Mouse (Mus musculus): ENCODE data around the gene Tubd1. TPM values are rescaled to one million over a fixed set of nuclear protein-coding genes. Genes with fewer than 3 reads are reported as not detected.

The Tubd1 gene
- total RNA-seq, 2 experiments from 2014 or later: 5.3 to 6.8 TPM

- no peak for DNase-seq (ENCODE audit: extremely low spot score in 1 of 2, low spot score in 2 of 2)
- intact Hi-C loops (cut with DNase I): no loop called here
- TF ChIP-seq CTCF (IDR thresholded peaks at IDR 0.05): no peak
- H3K27ac ChIP-seq: no peak overlapping the region; the same call in 1 of the 2 replicates
- no peak overlapping the region for H3K4me3 ChIP-seq
Measured at GRCm38 (mm10) chr11:86580319-86581113, 35.7 kb downstream of the Tubd1 start.

DNA sequence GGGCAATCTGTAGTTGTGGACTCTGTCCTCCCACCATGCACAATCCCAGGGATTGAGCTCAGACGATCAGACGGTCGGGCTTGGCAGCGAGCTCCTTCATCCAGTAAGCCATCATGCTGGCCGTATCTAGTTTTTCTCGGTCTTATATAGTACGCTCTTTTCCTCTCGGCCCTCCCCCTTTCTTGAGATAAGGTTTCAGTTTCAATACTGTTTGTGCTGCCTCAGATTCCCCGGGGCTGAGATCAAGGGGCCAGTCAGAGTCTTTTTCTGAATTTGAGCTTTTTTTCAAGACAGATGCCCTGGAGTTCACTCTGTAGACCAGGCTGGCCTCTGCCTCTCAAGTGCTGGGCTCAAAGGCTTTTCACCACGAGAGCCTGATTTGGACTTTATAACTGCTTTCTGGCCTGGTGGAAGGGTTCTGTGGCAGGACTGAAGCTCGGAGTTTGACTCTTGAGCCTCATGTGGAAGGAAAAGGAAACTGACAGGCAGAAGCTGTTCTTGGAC lies 36.5 kb downstream of the Tubd1 start:
- Histone ChIP-seq H3K4me3 (peak overlapping the region; percentile 15; the same call in 1 of the 2 replicates), H3K27ac (peak overlapping the region; percentile 75)
- no peak for DNase-seq (ENCODE audit: extremely low spot score in 1 of 2, low spot score in 2 of 2)
- intact Hi-C loops (cut with DNase I): no loop called here
- TF ChIP-seq CTCF (IDR thresholded peaks at IDR 0.05): no peak; the same call in 1 of the 2 replicates

DNA sequence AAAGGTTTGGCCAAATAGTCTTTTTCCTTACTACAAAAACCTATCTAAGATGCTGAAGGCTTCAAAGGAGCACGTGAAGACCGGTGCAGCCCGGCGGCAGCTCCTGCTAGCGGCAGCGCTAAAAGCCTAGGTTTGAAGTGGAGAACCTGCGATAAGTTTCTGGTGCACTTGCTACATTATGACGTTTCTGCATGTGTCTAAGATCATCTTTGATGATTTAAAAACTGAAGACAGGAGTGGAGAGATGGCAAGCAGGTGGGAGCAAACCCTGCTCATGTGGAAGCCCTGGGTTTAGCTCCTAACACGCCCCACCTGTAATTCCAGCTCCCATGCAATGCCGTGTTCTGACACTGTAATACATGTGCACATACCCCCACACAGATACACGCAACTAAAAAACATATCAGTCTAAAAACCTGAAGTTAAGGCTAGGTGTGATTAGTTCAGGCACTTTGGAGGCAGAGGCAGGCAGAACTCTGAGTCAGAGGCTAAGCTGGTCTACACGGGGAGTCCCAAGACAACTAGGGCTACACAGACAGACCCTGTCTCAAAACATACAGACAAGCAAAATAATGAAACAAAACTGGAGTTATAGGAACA lies 37.3 kb downstream of the Tubd1 start:
- Histone ChIP-seq H3K4me3 (no peak overlapping the region), H3K27ac (no peak overlapping the region)
- intact Hi-C loops (cut with DNase I): no loop called here
- TF ChIP-seq CTCF (IDR thresholded peaks at IDR 0.05): no peak
- no peak for DNase-seq (ENCODE audit: extremely low spot score in 1 of 2, low spot score in 2 of 2)

DNA sequence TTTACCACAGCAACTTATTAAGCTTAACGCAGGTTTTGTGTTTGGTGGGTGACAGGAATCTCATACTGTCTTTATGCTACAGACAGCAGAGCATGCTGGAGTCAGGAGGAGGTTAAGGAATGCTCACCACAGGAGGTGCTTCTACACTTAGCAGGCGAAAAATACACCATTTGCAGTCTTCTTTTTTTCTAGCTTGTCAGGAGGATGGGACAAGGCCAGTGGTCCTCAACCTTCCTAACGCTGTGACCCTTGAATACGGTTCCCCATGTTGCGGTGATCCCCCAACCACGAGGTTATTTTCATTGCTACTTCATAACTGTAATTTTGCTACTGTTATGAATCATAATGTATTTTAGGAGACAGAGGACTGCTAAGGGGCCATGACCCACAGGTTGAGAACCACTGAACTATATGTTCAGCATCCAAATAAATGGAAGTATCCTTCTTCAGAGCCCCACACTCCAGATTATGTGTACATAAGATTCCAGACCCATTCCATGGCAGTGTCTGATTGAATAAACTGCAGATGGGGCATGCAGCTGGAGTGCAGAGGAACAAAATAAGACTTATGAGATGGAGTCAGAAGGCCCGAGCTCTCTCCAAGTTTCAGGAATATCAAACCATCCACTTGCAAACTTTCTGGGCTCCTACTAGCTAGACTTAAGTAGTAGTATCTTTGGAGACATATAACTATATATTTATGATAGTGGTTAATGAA lies 37.9 kb downstream of the Tubd1 start:
- TF ChIP-seq CTCF (IDR thresholded peaks at IDR 0.05): no peak
- Histone ChIP-seq H3K4me3 (no peak overlapping the region), H3K27ac (no peak overlapping the region)
- DNase-seq (ENCODE audit: extremely low spot score in 1 of 2, low spot score in 2 of 2): no peak
- intact Hi-C loops (cut with DNase I): no loop called here

- intact Hi-C loops (cut with DNase I): no loop called here
- Histone ChIP-seq H3K27ac (no peak overlapping the region), H3K4me3 (no peak overlapping the region)
- no peak for DNase-seq (ENCODE audit: extremely low spot score in 1 of 2, low spot score in 2 of 2)
- TF ChIP-seq CTCF (IDR thresholded peaks at IDR 0.05): no peak
Measured at GRCm38 (mm10) chr11:86583313-86583825, 38.6 kb downstream of the Tubd1 start.

DNA sequence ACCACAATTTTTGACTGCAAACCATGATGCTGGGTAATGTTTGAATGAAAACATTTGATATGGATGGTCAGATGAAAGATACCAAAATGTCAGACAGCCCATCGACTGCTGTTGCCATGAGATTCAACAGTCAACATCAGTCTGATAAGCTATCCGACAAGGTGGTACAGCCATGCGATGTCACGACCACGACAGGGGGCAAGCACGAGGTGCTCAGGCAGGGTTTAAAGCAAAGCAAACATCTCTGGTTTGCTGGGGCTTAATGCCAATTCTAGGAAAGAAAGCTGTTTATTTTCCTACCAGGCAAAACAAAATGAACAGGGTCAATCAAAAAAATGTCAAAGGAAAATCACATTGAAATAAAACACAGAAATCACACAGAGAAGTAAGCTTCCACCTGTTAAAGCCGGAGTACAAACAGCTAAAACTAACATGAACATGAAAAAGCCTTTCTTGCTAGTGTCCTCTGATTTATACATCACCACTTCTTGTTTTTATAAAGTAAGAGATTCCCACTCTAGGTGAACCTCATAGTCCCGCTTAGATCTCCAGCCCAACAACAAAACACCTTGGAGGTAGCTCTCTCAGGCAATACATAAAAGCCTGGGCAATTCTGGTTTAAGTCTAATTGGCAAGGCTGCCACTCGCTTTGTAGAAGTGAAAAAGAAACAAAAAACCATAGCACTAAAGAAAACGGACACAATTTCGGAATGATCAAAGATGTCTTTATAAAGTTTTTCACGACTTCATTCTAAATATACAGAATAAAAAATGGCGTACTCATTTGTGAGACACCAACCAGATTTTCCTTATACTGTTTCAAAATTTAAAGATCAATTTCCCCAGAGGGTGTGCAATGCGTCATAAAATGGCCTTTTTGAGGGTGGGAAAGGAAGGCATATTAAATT lies 39.5 kb downstream of the Tubd1 start:
- no peak for DNase-seq (ENCODE audit: extremely low spot score in 1 of 2, low spot score in 2 of 2)
- no peak overlapping the region for H3K27ac ChIP-seq
- H3K4me3 ChIP-seq: no peak overlapping the region
- intact Hi-C loops (cut with DNase I): no loop called here
- TF ChIP-seq CTCF (IDR thresholded peaks at IDR 0.05): no peak

DNA sequence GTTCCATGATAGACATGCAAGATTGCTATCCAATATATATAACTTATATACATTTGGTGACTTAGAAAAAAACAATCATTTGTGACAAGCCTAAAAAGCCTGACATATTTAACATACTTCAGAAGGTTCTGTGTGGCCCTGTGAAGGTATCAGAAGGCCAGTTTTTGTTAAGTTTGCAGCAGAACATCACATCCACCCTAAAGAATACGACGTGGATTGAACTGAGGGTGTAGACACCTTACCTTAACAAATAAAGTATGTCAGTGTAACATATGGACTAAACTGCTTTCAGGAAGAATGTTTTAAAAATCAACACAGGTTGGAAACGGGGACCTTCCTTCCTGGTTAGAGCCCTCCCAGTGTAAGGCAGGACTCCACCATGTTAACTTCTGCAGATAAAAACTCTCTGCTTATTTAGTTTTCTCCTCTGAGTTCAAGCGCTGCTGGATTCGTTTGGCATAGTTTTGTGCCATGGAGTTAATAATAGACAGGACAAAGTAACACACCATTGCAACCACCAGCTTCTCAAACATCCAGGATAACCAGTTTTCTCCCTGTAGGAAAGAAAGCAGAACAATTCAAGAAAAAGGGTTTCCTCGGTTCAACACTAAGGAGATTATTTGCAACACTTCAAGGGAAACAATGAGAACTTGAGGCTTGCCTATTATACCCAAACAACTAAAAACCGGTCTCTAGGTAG lies 40.3 kb downstream of the Tubd1 start:
- no peak overlapping the region for H3K27ac ChIP-seq
- TF ChIP-seq CTCF (IDR thresholded peaks at IDR 0.05): no peak
- H3K4me3 ChIP-seq: no peak overlapping the region
- no peak for DNase-seq (ENCODE audit: extremely low spot score in 1 of 2, low spot score in 2 of 2)
- intact Hi-C loops (cut with DNase I): no loop called here

DNA sequence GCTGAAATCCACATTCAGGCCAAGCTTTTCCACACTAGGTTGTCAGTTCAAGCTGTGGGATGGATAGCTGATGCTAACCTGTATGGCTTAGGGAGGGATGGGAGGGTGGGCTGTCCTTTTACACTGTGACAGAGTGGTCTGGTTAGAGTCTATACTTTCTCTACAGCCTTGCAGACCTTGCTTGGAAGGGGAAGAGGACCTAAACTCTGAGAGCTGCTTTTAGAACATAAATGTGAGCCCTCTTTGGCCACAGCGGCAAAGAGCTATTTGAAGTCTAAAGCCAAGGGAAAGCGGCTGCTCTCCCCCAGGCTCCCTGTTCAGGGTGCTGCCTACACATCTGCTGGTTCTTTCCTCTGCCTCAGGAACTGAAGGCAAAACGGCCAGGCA lies 40.8 kb downstream of the Tubd1 start:
- intact Hi-C loops (cut with DNase I): no loop called here
- Histone ChIP-seq H3K27ac (no peak overlapping the region), H3K4me3 (no peak overlapping the region)
- no peak for TF ChIP-seq CTCF (IDR thresholded peaks at IDR 0.05)
- DNase-seq (ENCODE audit: extremely low spot score in 1 of 2, low spot score in 2 of 2): no peak

- intact Hi-C loops (cut with DNase I): no loop called here
- no peak for TF ChIP-seq CTCF (IDR thresholded peaks at IDR 0.05)
- H3K27ac ChIP-seq: no peak overlapping the region
- H3K4me3 ChIP-seq: peak overlapping the region; percentile 19; the same call in 1 of the 2 replicates
- DNase-seq (ENCODE audit: extremely low spot score in 1 of 2, low spot score in 2 of 2): no peak
Measured at GRCm38 (mm10) chr11:86586177-86586867, 41.5 kb downstream of the Tubd1 start.
